Mouse (Mus musculus) CD4-positive helper T cell, adult 2 months (primary cell): ENCODE results near the gene Irak1.
A peak's percentile ranks its signal among the peaks of the same experiment; 100 is the strongest.

Source experiments
- DNase-seq: peaks from one replicate; pipeline ENCODE4 v3.0.0-alpha.2; 2012; ENCODE audit warnings: low read depth, missing footprints, low spot score

Irak1 gene

GRCm38 (mm10) chrX:74023188-74024049 lies at the start of gene Irak1:
Irak1 (minus strand) TSS chrX:74023918.
- DNase-seq = peak; percentile 86

- no peak for DNase-seq
Observed at GRCm38 (mm10) chrX:74070794-74071193, 47.1 kb upstream of the Irak1 start.

GRCm38 (mm10) chrX:74067891-74068290 lies 44.2 kb upstream of the Irak1 start:
- DNase-seq = no peak

GRCm38 (mm10) chrX:74045107-74045506 lies 21.4 kb upstream of the Irak1 start:
- no peak for DNase-seq

- no peak for DNase-seq
Observed at GRCm38 (mm10) chrX:74037702-74038375, 14.1 kb upstream of the Irak1 start.

- no peak for DNase-seq
Observed at GRCm38 (mm10) chrX:74030000-74030399, 6.3 kb upstream of the Irak1 start.

GRCm38 (mm10) chrX:74022795-74023187 lies 927 bp downstream of the Irak1 start:
- DNase-seq = no peak

GRCm38 (mm10) chrX:74014597-74014996 lies 9.1 kb downstream of the Irak1 start:
- no peak for DNase-seq

GRCm38 (mm10) chrX:74008063-74008462 lies 15.7 kb downstream of the Irak1 start:
- DNase-seq = no peak

- DNase-seq = no peak
Observed at GRCm38 (mm10) chrX:74006401-74006800, 17.3 kb downstream of the Irak1 start.

GRCm38 (mm10) chrX:74003644-74004043 lies 20.1 kb downstream of the Irak1 start:
- no peak for DNase-seq

GRCm38 (mm10) chrX:74001024-74001423 lies 22.7 kb downstream of the Irak1 start:
- no peak for DNase-seq

- DNase-seq = no peak
Observed at GRCm38 (mm10) chrX:73998911-73999869, 24.5 kb downstream of the Irak1 start.

GRCm38 (mm10) chrX:73977783-73978182 lies 45.9 kb downstream of the Irak1 start:
- DNase-seq = no peak

GRCm38 (mm10) chrX:73976283-73976682 lies 47.4 kb downstream of the Irak1 start:
- no peak for DNase-seq

- DNase-seq = no peak
Observed at GRCm38 (mm10) chrX:73972774-73973173, 50.9 kb downstream of the Irak1 start.

- DNase-seq = no peak
Observed at GRCm38 (mm10) chrX:73970781-73971180, 52.9 kb downstream of the Irak1 start.

GRCm38 (mm10) chrX:73969729-73970128 lies 54.0 kb downstream of the Irak1 start:
- no peak for DNase-seq

GRCm38 (mm10) chrX:73969167-73969566 lies 54.6 kb downstream of the Irak1 start:
- DNase-seq = no peak

- DNase-seq = peak; percentile 94
Observed at GRCm38 (mm10) chrX:73967177-73968075, 56.3 kb downstream of the Irak1 start.
